Mouse (Mus musculus) heart, embryonic 16.5 days (tissue): Measurements from ENCODE around the gene Mark2. TPM values are rescaled to one million over a fixed set of nuclear protein-coding genes. Genes with fewer than 3 reads are reported as not detected.

Experiments used
- ATAC-seq: fragments of 200-750 bp; cut with Nextera tagmentation; replicated peaks from 2 replicates; pipeline ENCODE4 v1.8.0; 2017; ENCODE audit warnings: moderate number of reproducible peaks; ENCODE audit not compliant: insufficient read depth, low FRiP score; ENCODE audit errors: extremely low read depth
- H3K27ac ChIP-seq: fragments of 300-500 bp; sonication (generic); 2 replicates; pipeline ENCODE4 v1.5.1; 2014; ENCODE audit warnings: mild to moderate bottlenecking, low read length, control low read depth, moderate library complexity
- H3K27me3 ChIP-seq: fragments of 300-500 bp; sonication (generic); 2 replicates; pipeline ENCODE4 v1.6.1; 2014; ENCODE audit warnings: low read length, mixed read lengths; ENCODE audit not compliant: control insufficient read depth, insufficient read depth
- H3K36me3 ChIP-seq: fragments of 300-500 bp; sonication (generic); 2 replicates; pipeline ENCODE4 v1.6.1; 2014; ENCODE audit not compliant: control insufficient read depth, insufficient read depth
- H3K4me1 ChIP-seq: fragments of 300-500 bp; sonication (generic); 2 replicates; pipeline ENCODE4 v1.6.1; 2014; ENCODE audit warnings: low read length, mixed read lengths; ENCODE audit not compliant: control insufficient read depth, insufficient read depth
- H3K4me2 ChIP-seq: fragments of 300-500 bp; sonication (generic); 2 replicates; pipeline ENCODE4 v1.6.1; 2014; ENCODE audit warnings: low read depth, mild to moderate bottlenecking, control low read depth, low read length
- H3K4me3 ChIP-seq: fragments of 300-500 bp; sonication (generic); 2 replicates; pipeline ENCODE4 v1.5.1; 2014; ENCODE audit warnings: mild to moderate bottlenecking, control low read depth, low read length
- H3K9ac ChIP-seq: fragments of 300-500 bp; sonication (generic); 2 replicates; pipeline ENCODE4 v1.6.1; 2014; ENCODE audit warnings: low read length, control low read depth
- H3K9me3 ChIP-seq: fragments of 300-500 bp; sonication (generic); replicated peaks from 2 replicates; pipeline ENCODE4 v1.6.1; 2016; ENCODE audit warnings: low read length; ENCODE audit not compliant: control insufficient read depth
- WGBS: fragments of 180-500 bp; shearing (Covaris S2); extraction: QIAGEN DNeasy Blood & Tissue Kit; methylation state at CpG from one replicate; pipeline ENCODE4 v1.1.7; 2014; 5-methylcytosine and 5-hydroxymethylcytosine counted together
- polyA plus RNA-seq: library from polyadenylated mRNA; unstranded; fragments of >200 nt; fragmentation: Nextera tagmentation; extraction: Ambion mirVana; gene quantifications from 2 replicates; pipeline ENCODE4 v1.2.1, GENCODE M21; 2015

The Mark2 gene
- polyA plus RNA-seq, 1 experiment from 2014 or later: 32.4 TPM

DNA sequence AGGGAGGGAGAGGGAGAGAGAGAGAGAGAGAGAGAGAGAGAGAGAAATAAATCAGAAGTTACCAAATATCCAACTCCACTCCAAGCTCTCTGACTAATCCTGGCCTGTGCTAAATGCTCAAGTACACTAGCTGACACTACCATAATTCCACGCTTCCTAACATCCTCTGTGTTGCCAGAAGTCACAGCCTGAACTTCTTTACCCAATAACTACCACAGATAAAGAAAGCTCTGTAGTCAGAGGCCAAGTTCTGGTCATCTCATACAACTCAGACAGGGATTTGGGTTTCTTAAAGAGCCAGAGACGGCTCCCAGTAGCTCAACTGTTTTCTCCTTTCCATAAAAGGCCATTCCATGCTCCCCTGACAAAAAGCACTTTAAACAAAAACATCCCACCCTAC, 36.9 kb downstream of the Mark2 start:
- Histone ChIP-seq H3K4me1 (peaks cover 63% of the 10 kb centered on the region), H3K4me2 (no peak overlapping the region), H3K9ac (no peak overlapping the region), H3K9me3 (no peaks in the 10 kb centered on the region), H3K27ac (peak overlapping the region; percentile 48), H3K36me3 (0 out of 2 replicates have a peak, but pooled peaks cover 2% of the 10 kb centered on the region), H3K4me3 (no peak overlapping the region), H3K27me3 (no peaks in the 10 kb centered on the region)
- 58% methylated on average over 2 of the region's 2 CpGs for WGBS
- ATAC-seq: no peak

DNA sequence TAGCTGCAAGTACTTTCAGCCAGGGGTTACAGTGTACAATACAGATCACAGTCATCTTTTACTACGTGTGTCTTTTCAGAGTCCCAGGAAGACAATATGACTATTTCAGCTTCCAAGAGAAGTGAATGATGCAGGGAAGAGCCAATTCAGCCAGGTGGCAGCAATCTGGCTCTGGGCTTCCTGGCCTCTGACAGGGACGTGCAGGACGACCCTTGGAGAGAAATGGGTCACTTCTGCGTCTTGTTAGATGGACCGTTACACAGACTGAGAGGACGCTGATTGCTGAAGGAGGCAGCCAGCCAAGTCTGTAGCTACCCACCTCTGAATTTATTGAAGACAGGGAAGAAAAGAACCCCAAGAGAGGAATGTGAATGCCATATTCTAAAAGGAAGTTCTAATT, 37.9 kb downstream of the Mark2 start:
- ATAC-seq: no peak
- Histone ChIP-seq H3K36me3 (0 out of 2 replicates have a peak, but pooled peaks cover 2% of the 10 kb centered on the region), H3K9me3 (no peaks in the 10 kb centered on the region), H3K9ac (no peak overlapping the region), H3K27me3 (no peaks in the 10 kb centered on the region), H3K4me3 (no peak overlapping the region), H3K4me2 (no peak overlapping the region), H3K27ac (no peak overlapping the region), H3K4me1 (peaks cover 52% of the 10 kb centered on the region)
- 61% methylated on average over 6 of the region's 6 CpGs for WGBS

DNA sequence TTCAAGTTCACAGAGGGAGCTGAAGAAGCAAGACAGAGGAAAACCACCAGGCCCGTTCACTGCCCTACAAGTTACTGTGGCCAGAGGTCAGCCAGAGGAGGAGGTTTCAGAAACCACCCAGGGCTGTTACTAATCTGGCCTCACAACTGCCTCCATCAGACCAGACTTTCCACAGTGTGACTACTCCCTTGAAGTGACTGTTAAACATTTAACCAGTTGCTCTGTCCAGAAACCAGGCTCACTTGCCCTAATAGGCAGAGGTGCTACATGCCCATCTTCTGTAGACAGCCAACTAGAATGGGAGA, 39.2 kb downstream of the Mark2 start:
- no peak overlapping the region for H3K4me3 ChIP-seq
- peaks cover 39% of the 10 kb centered on the region for H3K4me1 ChIP-seq
- no peak overlapping the region for H3K9ac ChIP-seq
- 44% methylated on average over 1 of the region's 1 CpGs for WGBS
- no peaks in the 10 kb centered on the region for H3K27me3 ChIP-seq
- H3K4me2 ChIP-seq: no peak overlapping the region
- no peaks in the 10 kb centered on the region for H3K9me3 ChIP-seq
- H3K36me3 ChIP-seq: 0 out of 2 replicates have a peak, but pooled peaks cover 2% of the 10 kb centered on the region
- ATAC-seq: no peak
- no peak overlapping the region for H3K27ac ChIP-seq

DNA sequence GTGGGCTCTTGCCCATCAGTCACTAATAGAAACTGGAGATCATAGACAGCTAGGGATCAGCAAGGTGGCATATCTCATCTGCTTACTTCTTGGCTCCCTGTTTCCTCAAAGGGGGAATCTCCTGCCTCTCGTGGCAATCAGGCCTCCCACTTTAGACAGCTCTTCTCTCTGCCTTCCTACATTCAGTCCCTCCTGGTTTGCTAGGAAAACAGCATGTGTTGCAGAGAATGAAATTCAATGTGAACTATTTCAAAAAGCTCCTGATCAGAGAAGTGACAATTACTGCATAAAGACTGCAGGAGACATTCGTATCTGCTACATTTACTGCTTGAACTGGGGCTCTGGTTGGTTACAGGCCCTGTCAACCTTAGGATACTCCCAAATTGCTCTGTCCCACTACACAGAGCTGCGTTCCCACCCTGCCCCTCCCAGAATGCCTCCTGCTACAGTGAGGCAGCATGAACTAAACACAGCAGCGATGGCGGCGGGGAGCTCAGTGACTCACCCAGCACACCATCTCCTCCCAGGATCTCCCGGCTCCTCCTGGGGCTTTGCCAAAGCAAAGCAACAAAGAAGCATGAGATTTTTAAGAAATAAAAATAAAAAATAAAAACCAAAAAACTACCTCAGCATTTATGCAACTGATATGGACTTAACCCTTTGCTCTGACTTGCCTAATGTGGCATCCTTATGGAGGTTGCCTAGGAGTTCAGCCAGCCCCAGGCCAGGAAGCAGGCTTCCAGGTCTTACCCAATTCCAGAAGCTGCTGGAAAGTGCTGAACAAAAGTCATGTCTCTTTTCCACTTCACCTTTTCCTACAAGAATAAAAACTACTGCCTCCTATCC, 39.8 kb downstream of the Mark2 start:
- Histone ChIP-seq H3K4me1 (peaks cover 33% of the 10 kb centered on the region), H3K9me3 (no peaks in the 10 kb centered on the region), H3K9ac (no peak overlapping the region), H3K27me3 (no peaks in the 10 kb centered on the region), H3K4me3 (no peak overlapping the region), H3K27ac (peak overlapping the region; percentile 21; the same call in 1 of the 2 replicates), H3K36me3 (0 out of 2 replicates have a peak, but pooled peaks cover 2% of the 10 kb centered on the region), H3K4me2 (no peak overlapping the region)
- ATAC-seq: no peak
- WGBS: 65% methylated on average over 7 of the region's 7 CpGs

DNA sequence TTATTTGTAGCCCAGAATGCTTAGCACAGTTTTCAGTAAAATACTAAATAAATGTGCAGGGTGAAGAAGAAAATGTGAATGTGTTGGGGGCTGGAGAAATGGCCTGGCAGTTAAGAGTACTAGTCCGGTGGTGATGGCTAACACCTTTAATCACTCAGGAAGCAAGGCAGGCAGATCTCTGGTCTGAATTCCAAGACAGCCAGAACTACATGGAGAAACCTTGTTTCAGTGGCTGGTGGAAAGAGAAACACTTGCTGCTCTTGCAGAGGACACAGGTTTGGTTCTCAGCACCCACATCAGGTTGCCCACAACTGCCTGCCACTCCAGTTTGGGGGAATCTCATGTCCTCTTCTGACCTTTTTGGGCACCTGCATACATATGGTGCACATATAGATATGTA, 41.6 kb downstream of the Mark2 start:
- no peak overlapping the region for H3K4me2 ChIP-seq
- H3K27ac ChIP-seq: no peak overlapping the region
- ATAC-seq: no peak
- no peak overlapping the region for H3K9ac ChIP-seq
- WGBS: 90% methylated on average over 1 of the region's 1 CpGs
- no peaks in the 10 kb centered on the region for H3K9me3 ChIP-seq
- peaks cover 28% of the 10 kb centered on the region for H3K4me1 ChIP-seq
- H3K4me3 ChIP-seq: no peak overlapping the region
- no peaks in the 10 kb centered on the region for H3K27me3 ChIP-seq
- 0 out of 2 replicates have a peak, but pooled peaks cover 2% of the 10 kb centered on the region for H3K36me3 ChIP-seq

DNA sequence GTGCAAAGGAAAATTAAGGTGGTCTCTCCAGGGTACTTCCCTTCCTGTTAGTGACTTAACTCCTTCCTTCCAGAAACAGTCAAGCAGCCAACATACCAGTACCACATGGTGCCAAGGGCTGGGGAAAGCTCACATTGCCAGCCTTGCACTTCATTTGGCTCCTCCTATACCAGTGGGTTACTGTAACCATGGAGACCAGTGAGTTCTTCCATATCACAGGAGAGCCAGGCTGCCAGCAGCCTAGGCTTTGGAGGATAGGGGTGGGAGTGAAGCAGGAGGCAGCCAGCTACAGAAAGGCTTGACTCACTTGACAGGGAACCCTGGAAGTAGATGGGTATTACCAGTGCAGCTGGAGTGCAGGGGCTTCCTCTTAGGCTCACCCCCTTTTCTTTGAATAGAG, 42.6 kb downstream of the Mark2 start:
- no peaks in the 10 kb centered on the region for H3K9me3 ChIP-seq
- no peaks in the 10 kb centered on the region for H3K27me3 ChIP-seq
- H3K9ac ChIP-seq: no peak overlapping the region
- peak; percentile 28; the same call in 1 of the 2 replicates for ATAC-seq
- H3K36me3 ChIP-seq: 0 out of 2 replicates have a peak, but pooled peaks cover 2% of the 10 kb centered on the region
- no peak overlapping the region for H3K27ac ChIP-seq
- H3K4me3 ChIP-seq: no peak overlapping the region
- H3K4me1 ChIP-seq: peaks cover 35% of the 10 kb centered on the region
- H3K4me2 ChIP-seq: no peak overlapping the region

DNA sequence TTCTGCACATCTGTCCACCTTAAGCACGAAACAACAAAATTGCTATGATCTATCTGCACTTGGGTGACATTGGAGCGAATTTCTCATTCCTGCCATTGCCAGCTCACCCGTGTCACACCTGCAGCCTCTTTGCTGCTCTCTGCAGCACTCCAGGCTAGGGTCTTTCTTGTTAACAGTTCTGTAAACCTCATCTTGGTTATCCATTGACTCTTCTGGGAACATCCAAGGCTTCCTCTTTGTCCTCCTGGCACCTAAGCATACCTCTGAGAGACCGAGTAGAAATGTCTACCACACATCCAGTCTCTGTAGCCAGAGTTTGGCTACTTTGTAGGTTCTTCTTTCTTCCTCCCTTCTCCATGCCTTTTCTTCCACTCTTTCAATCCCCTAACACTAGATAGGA, 45.7 kb downstream of the Mark2 start:
- Histone ChIP-seq H3K4me3 (no peak overlapping the region), H3K36me3 (no peaks in the 10 kb centered on the region), H3K27me3 (no peaks in the 10 kb centered on the region), H3K9ac (no peak overlapping the region), H3K4me1 (peaks cover 33% of the 10 kb centered on the region), H3K4me2 (no peak overlapping the region), H3K9me3 (no peaks in the 10 kb centered on the region), H3K27ac (0 out of 2 replicates have a peak overlapping the region, but pooled peaks have one; percentile 30)
- 78% methylated on average over 4 of the region's 4 CpGs for WGBS
- ATAC-seq: no peak

DNA sequence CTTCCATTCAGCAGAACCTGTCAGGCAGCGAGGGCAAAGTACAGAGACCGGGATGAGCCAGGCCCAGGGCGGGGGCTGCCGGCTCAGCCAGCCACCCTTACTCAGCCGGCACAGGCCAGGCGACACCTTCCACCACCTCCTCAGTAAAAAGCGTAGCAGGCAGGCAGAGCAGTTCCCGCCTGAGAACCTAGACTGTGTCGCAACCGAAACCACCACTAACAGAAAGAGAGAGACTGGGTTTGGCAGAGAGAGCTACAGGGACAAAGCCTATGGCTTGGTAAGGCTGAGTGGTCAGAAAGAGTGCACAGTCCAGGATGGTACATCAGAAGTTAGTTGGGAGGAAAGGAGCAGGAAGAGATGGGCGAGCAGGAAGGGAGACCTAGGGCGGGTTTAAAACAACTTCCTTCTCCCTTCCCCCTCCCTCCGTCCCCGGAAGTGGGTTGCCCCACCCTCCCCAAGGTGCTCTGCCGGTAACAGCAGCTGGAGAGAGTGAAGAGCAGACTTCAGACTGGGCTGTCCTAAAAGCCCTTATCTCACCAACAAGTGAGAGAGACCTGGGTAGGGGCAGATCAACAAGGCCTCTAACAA, 46.5 kb downstream of the Mark2 start:
- H3K9me3 ChIP-seq: no peaks in the 10 kb centered on the region
- H3K9ac ChIP-seq: peak overlapping the region; percentile 1; the same call in 1 of the 2 replicates
- H3K27ac ChIP-seq: peak overlapping the region; percentile 30
- H3K4me2 ChIP-seq: peak overlapping the region; percentile 44
- H3K4me1 ChIP-seq: peaks cover 36% of the 10 kb centered on the region
- no peaks in the 10 kb centered on the region for H3K36me3 ChIP-seq
- ATAC-seq: peak; percentile 67
- peak overlapping the region; percentile 36 for H3K4me3 ChIP-seq
- 36% methylated on average over 15 of the region's 15 CpGs for WGBS
- H3K27me3 ChIP-seq: no peaks in the 10 kb centered on the region
